Mouse (Mus musculus): Measurements from ENCODE around the gene Mboat2.

GRCm38 (mm10) chr12:24962362-24962967 is 131.8 kb downstream of the Mboat2 start:
- TF ChIP-seq CTCF (IDR thresholded peaks at IDR 0.05; ENCODE audit: insufficient read depth, low read depth, low read length): no peak
- TF ChIP-seq POLR2A (IDR thresholded peaks at IDR 0.05; ENCODE audit: insufficient read depth, low read depth, low read length): no peak
